Mouse (Mus musculus) CH12.LX (cell line): ENCODE measurements at regions not wholly inside any gene's neighbourhood (a gene's known extent, or its start where the extent isn't known, plus 50 kb on each side); places are given as distances from the start of the nearest gene placed in this dataset.

Source experiments
- DNase-seq: peaks from one replicate; pipeline ENCODE4 v3.0.0-alpha.2; 2013; ENCODE audit errors: extremely low read depth
- H3K27ac ChIP-seq: 2 replicates; pipeline ENCODE4 v1.5.1; 2012; ENCODE audit warnings: low read depth, mild to moderate bottlenecking, control low read depth, moderate library complexity; ENCODE audit not compliant: insufficient read depth
- H3K27me3 ChIP-seq: replicated peaks from 2 replicates; pipeline ENCODE3; 2012; ENCODE audit warnings: inconsistent platforms
- H3K36me3 ChIP-seq, 2 experiments: replicated peaks in 1 of 2; 2 replicates each; pipeline versions ENCODE3 to v1.6.1; 2012; ENCODE audit warnings: inconsistent platforms in 1 of 2, low read length in 1 of 2, mild to moderate bottlenecking in 1 of 2, mixed read lengths in 1 of 2, moderate library complexity in 1 of 2; ENCODE audit not compliant: control insufficient read depth in 1 of 2, insufficient read depth in 1 of 2
- H3K4me1 ChIP-seq, 2 experiments: 2 replicates each; pipeline ENCODE4 v1.6.1; 2012; ENCODE audit warnings: inconsistent platforms in 1 of 2, moderate library complexity in 1 of 2; ENCODE audit not compliant: insufficient read depth in 2 of 2, control insufficient read depth in 1 of 2
- H3K4me2 ChIP-seq: 2 replicates; pipeline ENCODE4 v1.6.1; 2012; ENCODE audit warnings: low read depth, mild to moderate bottlenecking, control low read depth; ENCODE audit not compliant: poor library complexity, insufficient read depth, severe bottlenecking
- H3K4me3 ChIP-seq, 3 experiments: fragments of 150-350 bp in 1 of 3; sonication (generic) in 1 of 3; replicated peaks in 1 of 3; 2 replicates each; pipeline versions ENCODE3 to v1.5.1; 2011 to 2012; ENCODE audit warnings: low read depth in 2 of 3, low read length in 2 of 3, mild to moderate bottlenecking in 2 of 3, moderate library complexity in 2 of 3, control low read depth in 1 of 3, improper control_type of control experiment in 1 of 3, inconsistent platforms in 1 of 3, mixed read lengths in 1 of 3; ENCODE audit not compliant: poor library complexity in 1 of 3
- H3K79me2 ChIP-seq: replicated peaks from 2 replicates; pipeline ENCODE4 v1.6.1; 2012; ENCODE audit warnings: mild to moderate bottlenecking, moderate library complexity; ENCODE audit not compliant: control insufficient read depth, poor library complexity, insufficient read depth, severe bottlenecking; ENCODE audit errors: extremely low read depth
- H3K9ac ChIP-seq: 2 replicates; pipeline ENCODE4 v1.6.1; 2012; ENCODE audit warnings: low read depth, mild to moderate bottlenecking, control low read depth, moderate library complexity; ENCODE audit not compliant: insufficient read depth
- H3K9me3 ChIP-seq: replicated peaks from 2 replicates; pipeline ENCODE3; 2012; ENCODE audit warnings: low read length, inconsistent platforms, mixed read lengths
- BHLHE40 ChIP-seq: IDR thresholded peaks from 2 replicates; pipeline ENCODE4 v1.6.1; 2011; ENCODE audit warnings: mild to moderate bottlenecking, low read depth, low read length, improper control_type of control experiment
- CHD1 ChIP-seq: IDR thresholded peaks from 2 replicates; pipeline ENCODE4 v1.6.1; 2012; ENCODE audit warnings: low read depth, low read length, improper control_type of control experiment, inconsistent platforms
- CHD2 ChIP-seq: IDR thresholded peaks from 2 replicates; pipeline ENCODE4 v1.6.1; 2011; ENCODE audit warnings: low read length, improper control_type of control experiment
- CTCF ChIP-seq, 2 experiments: IDR thresholded peaks in 1 of 2; conservative IDR thresholded peaks in 1 of 2; 2 replicates each; pipeline ENCODE4 v1.5.1; 2011 to 2012; ENCODE audit warnings: low read depth in 2 of 2, low read length in 2 of 2, improper control_type of control experiment in 1 of 2, inconsistent platforms in 1 of 2, mild to moderate bottlenecking in 1 of 2, moderate library complexity in 1 of 2
- E2F4 ChIP-seq: IDR thresholded peaks from 2 replicates; pipeline ENCODE4 v1.6.1; 2011; ENCODE audit warnings: low read depth, low read length, improper control_type of control experiment; ENCODE audit not compliant: insufficient replicate concordance
- ELF1 ChIP-seq: IDR thresholded peaks from 2 replicates; pipeline ENCODE4 v1.6.1; 2014; ENCODE audit warnings: low read depth, mild to moderate bottlenecking, inconsistent platforms, low read length, improper control_type of control experiment
- EP300 ChIP-seq: IDR thresholded peaks from 2 replicates; pipeline ENCODE4 v1.6.1; 2011; ENCODE audit warnings: low read length, improper control_type of control experiment
- ETS1 ChIP-seq: conservative IDR thresholded peaks from 2 replicates; pipeline ENCODE4 v1.6.1; 2012; ENCODE audit warnings: low read depth, mild to moderate bottlenecking, inconsistent platforms, low read length, improper control_type of control experiment, moderate library complexity
- GABPA ChIP-seq: IDR thresholded peaks from 2 replicates; pipeline ENCODE4 v1.6.1; 2012; ENCODE audit warnings: low read depth, low read length, improper control_type of control experiment, inconsistent platforms; ENCODE audit not compliant: insufficient replicate concordance
- HCFC1 ChIP-seq: IDR thresholded peaks from 2 replicates; pipeline ENCODE4 v1.6.1; 2012; ENCODE audit warnings: low read depth, mild to moderate bottlenecking, inconsistent platforms, low read length, improper control_type of control experiment
- IRF4 ChIP-seq: IDR thresholded peaks from 2 replicates; pipeline ENCODE4 v1.6.1; 2014; ENCODE audit warnings: low read depth, mild to moderate bottlenecking, inconsistent platforms, low read length, improper control_type of control experiment
- JUN ChIP-seq: IDR thresholded peaks from 2 replicates; pipeline ENCODE4 v1.6.1; 2011; ENCODE audit warnings: low read depth, mild to moderate bottlenecking, low read length, improper control_type of control experiment, moderate library complexity; ENCODE audit not compliant: insufficient read depth
- JUND ChIP-seq: conservative IDR thresholded peaks from 2 replicates; pipeline ENCODE4 v1.6.1; 2011; ENCODE audit warnings: low read depth, low read length, improper control_type of control experiment
- KAT2A ChIP-seq: IDR thresholded peaks from 2 replicates; pipeline ENCODE4 v1.6.1; 2012; ENCODE audit warnings: low read length, improper control_type of control experiment, inconsistent platforms; ENCODE audit not compliant: insufficient replicate concordance
- MAFK ChIP-seq: IDR thresholded peaks from 2 replicates; pipeline ENCODE4 v1.6.1; 2011; ENCODE audit warnings: low read length, improper control_type of control experiment; ENCODE audit not compliant: insufficient replicate concordance
- MAX ChIP-seq: IDR thresholded peaks from 2 replicates; pipeline ENCODE4 v1.6.1; 2011; ENCODE audit warnings: low read length, improper control_type of control experiment
- MAZ ChIP-seq: IDR thresholded peaks from 2 replicates; pipeline ENCODE4 v1.6.1; 2012; ENCODE audit warnings: low read depth, mild to moderate bottlenecking, inconsistent platforms, low read length, improper control_type of control experiment, moderate library complexity
- MEF2A ChIP-seq: IDR thresholded peaks from 2 replicates; pipeline ENCODE4 v1.6.1; 2014; ENCODE audit warnings: low read depth, mild to moderate bottlenecking, inconsistent platforms, low read length, improper control_type of control experiment, borderline replicate concordance
- MXI1 ChIP-seq: IDR thresholded peaks from 2 replicates; pipeline ENCODE4 v1.6.1; 2011; ENCODE audit warnings: mild to moderate bottlenecking, low read depth, low read length, improper control_type of control experiment
- MYC ChIP-seq: IDR thresholded peaks from 2 replicates; pipeline ENCODE4 v1.6.1; 2011; ENCODE audit warnings: low read depth, mild to moderate bottlenecking, improper control_type of control experiment, low read length
- NELFE ChIP-seq: IDR thresholded peaks from 2 replicates; pipeline ENCODE4 v1.6.1; 2011; ENCODE audit warnings: low read depth, low read length, improper control_type of control experiment
- NRF1 ChIP-seq: IDR thresholded peaks from 2 replicates; pipeline ENCODE4 v1.6.1; 2014; ENCODE audit warnings: low read depth, mild to moderate bottlenecking, inconsistent platforms, low read length, improper control_type of control experiment, moderate library complexity
- PAX5 ChIP-seq: IDR thresholded peaks from 2 replicates; pipeline ENCODE4 v1.6.1; 2012; ENCODE audit warnings: low read length, inconsistent platforms, mixed read lengths
- POLR2A ChIP-seq: IDR thresholded peaks from 2 replicates; pipeline ENCODE4 v1.6.1; 2011; ENCODE audit warnings: low read depth, mild to moderate bottlenecking, improper control_type of control experiment, low read length
- POLR2AphosphoS2 ChIP-seq: IDR thresholded peaks from 2 replicates; pipeline ENCODE4 v1.6.1; 2011; ENCODE audit warnings: low read depth, low read length, improper control_type of control experiment
- RAD21 ChIP-seq: IDR thresholded peaks from 2 replicates; pipeline ENCODE4 v1.6.1; 2011; ENCODE audit warnings: low read depth, mild to moderate bottlenecking, low read length, improper control_type of control experiment, moderate library complexity
- RCOR1 ChIP-seq: conservative IDR thresholded peaks from 2 replicates; pipeline ENCODE4 v1.6.1; 2012; ENCODE audit warnings: low read depth, mild to moderate bottlenecking, inconsistent platforms, low read length, improper control_type of control experiment
- SIN3A ChIP-seq: IDR thresholded peaks from 2 replicates; pipeline ENCODE4 v1.6.1; 2012; ENCODE audit warnings: low read length, improper control_type of control experiment, inconsistent platforms
- SMC3 ChIP-seq: IDR thresholded peaks from 2 replicates; pipeline ENCODE4 v1.6.1; 2011; ENCODE audit warnings: low read depth, low read length, improper control_type of control experiment
- TBP ChIP-seq: conservative IDR thresholded peaks from 2 replicates; pipeline ENCODE4 v1.6.1; 2011; ENCODE audit warnings: low read depth, low read length, improper control_type of control experiment
- TCF12 ChIP-seq: IDR thresholded peaks from 2 replicates; pipeline ENCODE4 v1.6.1; 2014; ENCODE audit warnings: low read depth, mild to moderate bottlenecking, inconsistent platforms, low read length, improper control_type of control experiment
- UBTF ChIP-seq: IDR thresholded peaks from 2 replicates; pipeline ENCODE4 v1.6.1; 2012; ENCODE audit warnings: low read depth, mild to moderate bottlenecking, inconsistent platforms, low read length, improper control_type of control experiment, moderate library complexity
- USF1 ChIP-seq: IDR thresholded peaks from 2 replicates; pipeline ENCODE4 v1.6.1; 2014; ENCODE audit warnings: low read depth, mild to moderate bottlenecking, inconsistent platforms, low read length, improper control_type of control experiment
- USF2 ChIP-seq: conservative IDR thresholded peaks from 2 replicates; pipeline ENCODE4 v1.6.1; 2011; ENCODE audit warnings: low read depth, low read length, improper control_type of control experiment
- ZC3H11A ChIP-seq: IDR thresholded peaks from 2 replicates; pipeline ENCODE4 v1.6.1; 2012; ENCODE audit warnings: low read depth, mild to moderate bottlenecking, inconsistent platforms, low read length, improper control_type of control experiment
- ZKSCAN1 ChIP-seq: IDR thresholded peaks from 2 replicates; pipeline ENCODE4 v1.6.1; 2012; ENCODE audit warnings: low read depth, inconsistent platforms, low read length, improper control_type of control experiment, borderline replicate concordance
- ZMIZ1 ChIP-seq: IDR thresholded peaks from 2 replicates; pipeline ENCODE4 v1.6.1; 2012; ENCODE audit warnings: low read depth, mild to moderate bottlenecking, inconsistent platforms, low read length, improper control_type of control experiment
- ZNF384 ChIP-seq: IDR thresholded peaks from 2 replicates; pipeline ENCODE4 v1.6.1; 2012; ENCODE audit warnings: low read depth, low read length, improper control_type of control experiment, inconsistent platforms
- dilution Hi-C: fragments of 300-500 bp; cut with MboI; formaldehyde crosslinking; loops from 2 replicates; pipeline ENCODE4 v1.14.3; 2020; ENCODE audit warnings: low sequenced_read_pairs; ENCODE audit not compliant: extremely low pct_unique_long_range_greater_than_20kb, extremely low pct_ligation_motif_present
- in situ Hi-C: fragments of 300-500 bp; cut with MboI; formaldehyde crosslinking; loops from 3 replicates; pipeline ENCODE4 v1.14.3; 2019; ENCODE audit warnings: low sequenced_read_pairs, low pct_ligation_motif_present, low pct_unique_long_range_greater_than_20kb, mixed read lengths

DNA sequence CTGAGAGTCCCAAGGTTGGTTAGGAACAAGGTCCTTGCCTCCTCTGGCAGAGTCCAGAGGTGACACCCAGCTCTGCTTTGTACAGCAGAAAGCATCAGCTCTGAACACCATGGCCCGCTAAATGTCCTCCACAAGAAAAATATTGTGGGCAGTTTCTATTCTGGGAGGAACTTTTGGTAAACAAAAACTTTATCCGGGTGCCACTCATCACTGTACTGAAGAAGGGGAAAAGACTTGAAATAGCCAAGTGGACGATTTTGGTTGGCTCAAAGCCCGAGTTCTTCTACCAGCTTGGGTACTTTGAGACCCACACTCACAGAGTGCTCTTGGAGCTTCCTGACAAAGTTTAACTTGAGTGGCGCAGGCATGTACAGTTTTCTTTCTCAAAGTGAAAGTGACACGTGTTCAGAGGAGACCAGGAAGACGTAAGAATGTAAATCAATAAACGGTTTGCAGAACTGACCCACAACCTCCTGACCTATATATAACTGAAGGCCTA is 309.2 kb downstream of the Gadd45g start:
- peaks cover 27 to 78% of the 10 kb centered on the region in 2 experiments for H3K4me1 ChIP-seq
- H3K4me2 ChIP-seq, result peak overlapping the region; percentile 64
- H3K36me3 ChIP-seq, result no peaks in the 10 kb centered on the region
- H3K27ac ChIP-seq, result no peak overlapping the region
- dilution Hi-C loops, result no loop called here
- in situ Hi-C loops, result no loop called here
- H3K79me2 ChIP-seq, result no peaks in the 10 kb centered on the region
- peak; percentile 70 for TF ChIP-seq ELF1
- peak; percentile 30; the same call in 1 of the 2 replicates for TF ChIP-seq POLR2A
- TF ChIP-seq PAX5, result no peak
- TF ChIP-seq NRF1, result no peak
- TF ChIP-seq USF2, result peak; percentile 45
- no peak for TF ChIP-seq MAFK
- TF ChIP-seq TBP, result peak; percentile 82; the same call in 1 of the 2 replicates
- no peak for TF ChIP-seq ZKSCAN1
- TF ChIP-seq JUN, result peak; percentile 35
- TF ChIP-seq MEF2A, result peak; percentile 88
- TF ChIP-seq JUND, result peak; percentile 59
- TF ChIP-seq SMC3, result no peak; the same call in 1 of the 2 replicates
- peak; percentile 95 for TF ChIP-seq BHLHE40
- no peak for TF ChIP-seq KAT2A
- TF ChIP-seq CTCF (conservative IDR thresholded peaks at IDR 0.05 in 1 of 2, IDR thresholded peaks at IDR 0.05 in 1 of 2; ENCODE audit: low read depth in 2 of 2, low read length in 2 of 2), result no peak
- no peak for TF ChIP-seq POLR2AphosphoS2
- TF ChIP-seq RCOR1, result no peak
- no peak for TF ChIP-seq E2F4
- no peak for TF ChIP-seq CHD2
- TF ChIP-seq MYC, result peak; percentile 80; the same call in 1 of the 2 replicates
- no peak for TF ChIP-seq ZMIZ1
- TF ChIP-seq RAD21, result no peak; the same call in 1 of the 2 replicates
- TF ChIP-seq SIN3A, result no peak
- peak; percentile 91 for TF ChIP-seq EP300
- TF ChIP-seq IRF4, result peak; percentile 94
- peak; percentile 87 for TF ChIP-seq TCF12
- TF ChIP-seq ZNF384, result no peak
- peak; percentile 58 for TF ChIP-seq USF1
- TF ChIP-seq CHD1, result no peak
- peak; percentile 95 for TF ChIP-seq MAX
- TF ChIP-seq ETS1, result peak; percentile 89
- TF ChIP-seq NELFE, result no peak
- no peak for TF ChIP-seq HCFC1
- TF ChIP-seq ZC3H11A, result no peak
- no peak for TF ChIP-seq GABPA
- TF ChIP-seq MAZ, result no peak
- no peak for TF ChIP-seq UBTF
- no peak; the same call in 1 of the 2 replicates for TF ChIP-seq MXI1
- TF ChIP-seq, all 38 proteins: peak for 15
- Histone ChIP-seq H3K9me3 (no peaks in the 10 kb centered on the region), H3K27me3 (no peaks in the 10 kb centered on the region), H3K9ac (0 out of 2 replicates have a peak overlapping the region, but pooled peaks have one; percentile 21), H3K4me3 (no peak overlapping the region)
- peak; percentile 67 for DNase-seq
